Comparison of ENCODE assay signal across 18 mouse cellular contexts in genomic region chr6:99483556-99483955, GRCm38 (mm10). TPM values are rescaled to one million over a fixed set of nuclear protein-coding genes. Genes with fewer than 3 reads are reported as not detected.
DNase-seq lines count a peak whose midpoint lies in the region; ATAC-seq and TF ChIP-seq lines count a peak whose summit lies in the region.
"Had no signal": no experiment of that assay in that cellular context is flagged by ENCODE, and none has a peak within 500 bp of the region (broad histone marks: within the 10 kb centered on the region; RNA-seq: fewer than 3 reads in every experiment).

No protein-coding gene starts in this region.

- peaks cover 18% of the 10 kb centered on the region for H3K36me3 ChIP-seq in forebrain, embryonic 10.5 days (replicated peaks)
- H3K36me3 ChIP-seq in forebrain, embryonic 14.5 days (ENCODE audit: control insufficient read depth, insufficient read depth, low read length) = no peaks in the 10 kb centered on the region
- no peaks in the 10 kb centered on the region for H3K36me3 ChIP-seq in intestine, embryonic 15.5 days
- no peaks in the 10 kb centered on the region for H3K36me3 ChIP-seq in intestine, postnatal 0 days (ENCODE audit: control insufficient read depth, insufficient read depth)
- 0 out of 2 replicates have a peak, but pooled peaks cover 3% of the 10 kb centered on the region for H3K36me3 ChIP-seq in limb, embryonic 12.5 days
- H3K36me3 ChIP-seq: forebrain, embryonic 15.5 days; hindbrain, embryonic 13.5 days; liver, embryonic 15.5 days; midbrain, embryonic 12.5 days had no signal

- no peak overlapping the region for H3K9ac ChIP-seq in forebrain, embryonic 14.5 days (ENCODE audit: low read length)
- H3K9ac ChIP-seq in intestine, embryonic 15.5 days = no peak overlapping the region
- no peak overlapping the region for H3K9ac ChIP-seq in intestine, postnatal 0 days (ENCODE audit: low read depth, low read length)
- H3K9ac ChIP-seq in limb, embryonic 12.5 days (replicated peaks) = no peak overlapping the region
- H3K9ac ChIP-seq: forebrain, embryonic 15.5 days; hindbrain, embryonic 13.5 days; liver, embryonic 15.5 days; midbrain, embryonic 12.5 days had no signal

- ATAC-seq in forebrain, embryonic 14.5 days = no peak
- no peak for ATAC-seq in intestine, embryonic 15.5 days
- ATAC-seq in intestine, postnatal 0 days = no peak
- ATAC-seq in limb, embryonic 12.5 days (ENCODE audit: insufficient number of reproducible peaks, insufficient read depth, low FRiP score, low TSS enrichment, low read depth) = no peak
- no peak for ATAC-seq in cerebellum, adult (ENCODE audit: insufficient number of reproducible peaks, low FRiP score, low TSS enrichment)
- ATAC-seq: forebrain, embryonic 15.5 days had no signal

- H3K4me1 ChIP-seq in forebrain, embryonic 10.5 days = peaks cover 35% of the 10 kb centered on the region
- peaks cover 21% of the 10 kb centered on the region for H3K4me1 ChIP-seq in forebrain, embryonic 14.5 days (ENCODE audit: control insufficient read depth, insufficient read depth, low read length)
- peaks cover 27% of the 10 kb centered on the region for H3K4me1 ChIP-seq in intestine, embryonic 15.5 days (replicated peaks)
- H3K4me1 ChIP-seq in intestine, postnatal 0 days (replicated peaks; ENCODE audit: control insufficient read depth, insufficient read depth, low read length) = peaks cover 14% of the 10 kb centered on the region
- H3K4me1 ChIP-seq in limb, embryonic 12.5 days (replicated peaks) = peaks cover 53% of the 10 kb centered on the region

- no peak overlapping the region for H3K4me3 ChIP-seq in forebrain, embryonic 10.5 days
- H3K4me3 ChIP-seq in forebrain, embryonic 14.5 days (ENCODE audit: low read depth, low read length) = no peak overlapping the region
- H3K4me3 ChIP-seq in intestine, embryonic 15.5 days (replicated peaks) = no peak overlapping the region
- no peak overlapping the region for H3K4me3 ChIP-seq in intestine, postnatal 0 days (ENCODE audit: low read depth, low read length)
- no peak overlapping the region for H3K4me3 ChIP-seq in limb, embryonic 12.5 days (replicated peaks)
- H3K4me3 ChIP-seq: forebrain, embryonic 15.5 days; hindbrain, embryonic 13.5 days; liver, embryonic 15.5 days; midbrain, embryonic 12.5 days had no signal

- no peaks in the 10 kb centered on the region for H3K27me3 ChIP-seq in forebrain, embryonic 10.5 days (ENCODE audit: poor library complexity, severe bottlenecking)
- no peaks in the 10 kb centered on the region for H3K27me3 ChIP-seq in forebrain, embryonic 14.5 days (replicated peaks; ENCODE audit: control insufficient read depth, insufficient read depth, low read length)
- no peaks in the 10 kb centered on the region for H3K27me3 ChIP-seq in intestine, embryonic 15.5 days (replicated peaks)
- no peaks in the 10 kb centered on the region for H3K27me3 ChIP-seq in intestine, postnatal 0 days (replicated peaks; ENCODE audit: control insufficient read depth, insufficient read depth, low read length)
- H3K27me3 ChIP-seq in limb, embryonic 12.5 days = no peaks in the 10 kb centered on the region
- H3K27me3 ChIP-seq: CH12.LX; forebrain, embryonic 15.5 days; hindbrain, embryonic 13.5 days; liver, embryonic 15.5 days; midbrain, embryonic 12.5 days had no signal

- H3K27ac ChIP-seq in forebrain, embryonic 10.5 days = peak overlapping the region; percentile 20; the same call in 1 of the 2 replicates
- H3K27ac ChIP-seq in forebrain, embryonic 14.5 days (ENCODE audit: low read depth, low read length) = no peak overlapping the region
- H3K27ac ChIP-seq in intestine, embryonic 15.5 days = peak overlapping the region; percentile 24; the same call in 1 of the 2 replicates
- no peak overlapping the region for H3K27ac ChIP-seq in intestine, postnatal 0 days (ENCODE audit: low read depth, low read length)
- peak overlapping the region; percentile 66 for H3K27ac ChIP-seq in limb, embryonic 12.5 days
- H3K27ac ChIP-seq: forebrain, embryonic 15.5 days; hindbrain, embryonic 13.5 days; liver, embryonic 15.5 days; midbrain, embryonic 12.5 days had no signal

- no peak for DNase-seq in forebrain, embryonic 10.5 days (ENCODE audit: extremely low spot score, low spot score)
- DNase-seq in forebrain, embryonic 14.5 days (ENCODE audit: low spot score) = no peak
- DNase-seq in embryo, embryonic 11 days = peak; percentile 43
- DNase-seq in left cerebral cortex, adult 11 months (ENCODE audit: low spot score) = no peak
- DNase-seq: adrenal gland, postnatal 10 days; cerebellum, adult 9-10 months; kidney, adult 2 months; lung, postnatal 4 days; thymus, postnatal 4 days had no signal

- no peak overlapping the region for H3K4me2 ChIP-seq in forebrain, embryonic 14.5 days (ENCODE audit: low read length)
- no peak overlapping the region for H3K4me2 ChIP-seq in intestine, embryonic 15.5 days (replicated peaks)
- no peak overlapping the region for H3K4me2 ChIP-seq in intestine, postnatal 0 days (replicated peaks; ENCODE audit: low read depth)
- H3K4me2 ChIP-seq in limb, embryonic 12.5 days = peak overlapping the region; percentile 54
- H3K4me2 ChIP-seq: forebrain, embryonic 15.5 days; hindbrain, embryonic 13.5 days; liver, embryonic 15.5 days; midbrain, embryonic 12.5 days had no signal

- WGBS in forebrain, embryonic 10.5 days = 78% methylated on average over 10 of the region's 10 CpGs
- 84% methylated on average over 10 of the region's 10 CpGs for WGBS in forebrain, embryonic 14.5 days
- 43% methylated on average over 10 of the region's 10 CpGs for WGBS in intestine, embryonic 15.5 days
- 73% methylated on average over 10 of the region's 10 CpGs for WGBS in intestine, postnatal 0 days
- 20% methylated on average over 10 of the region's 10 CpGs for WGBS in limb, embryonic 12.5 days

- H3K9me3 ChIP-seq in forebrain, embryonic 10.5 days = no peaks in the 10 kb centered on the region
- H3K9me3 ChIP-seq in forebrain, embryonic 14.5 days (replicated peaks; ENCODE audit: control insufficient read depth, low read length) = no peaks in the 10 kb centered on the region; the same call in 1 of the 2 replicates
- no peaks in the 10 kb centered on the region for H3K9me3 ChIP-seq in intestine, embryonic 15.5 days
- no peaks in the 10 kb centered on the region for H3K9me3 ChIP-seq in intestine, postnatal 0 days (ENCODE audit: control insufficient read depth)
- H3K9me3 ChIP-seq in limb, embryonic 12.5 days = no peaks in the 10 kb centered on the region
- H3K9me3 ChIP-seq: forebrain, embryonic 15.5 days; hindbrain, embryonic 13.5 days; liver, embryonic 15.5 days; midbrain, embryonic 12.5 days had no signal

- no peak for TF ChIP-seq CTCF in intestine, postnatal 0 days (IDR thresholded peaks at IDR 0.05; ENCODE audit: low read depth)

RNA-seq across cellular contexts. Expression of gene Foxp1, which starts 39.0 kb away (rescaled TPM):
- polyA plus RNA-seq in forebrain, embryonic 10.5 days (2016; fragmentation: Nextera tagmentation; extraction: Ambion mirVana) = 57.8 and 64.8 TPM in 2 replicates
- 63.3 and 89.2 TPM in 2 replicates for polyA plus RNA-seq in forebrain, embryonic 14.5 days (2014; fragmentation: Nextera tagmentation; extraction: Ambion mirVana)
- 87.2 and 103 TPM in 2 replicates for polyA plus RNA-seq in intestine, embryonic 15.5 days (2015; fragmentation: Nextera tagmentation; extraction: Ambion mirVana)
- polyA plus RNA-seq in intestine, postnatal 0 days (2015; fragmentation: Nextera tagmentation; extraction: Ambion mirVana) = 45.3 and 57.0 TPM in 2 replicates
- polyA plus RNA-seq in limb, embryonic 12.5 days (2016; fragmentation: Nextera tagmentation; extraction: Ambion mirVana) = 77.4 and 91.0 TPM in 2 replicates

Comparison
In these comparisons a context has a peak if more than half of its experiments do, and no peak if none do; other contexts are left out.
1. H3K27ac ChIP-seq: peak in forebrain, embryonic 10.5 days (single experiment), intestine, embryonic 15.5 days (single experiment) and limb, embryonic 12.5 days (single experiment); none in forebrain, embryonic 14.5 days (single experiment) and intestine, postnatal 0 days (single experiment).